Mouse (Mus musculus): ENCODE data around the gene Pex19.

Pex19 gene

DNA sequence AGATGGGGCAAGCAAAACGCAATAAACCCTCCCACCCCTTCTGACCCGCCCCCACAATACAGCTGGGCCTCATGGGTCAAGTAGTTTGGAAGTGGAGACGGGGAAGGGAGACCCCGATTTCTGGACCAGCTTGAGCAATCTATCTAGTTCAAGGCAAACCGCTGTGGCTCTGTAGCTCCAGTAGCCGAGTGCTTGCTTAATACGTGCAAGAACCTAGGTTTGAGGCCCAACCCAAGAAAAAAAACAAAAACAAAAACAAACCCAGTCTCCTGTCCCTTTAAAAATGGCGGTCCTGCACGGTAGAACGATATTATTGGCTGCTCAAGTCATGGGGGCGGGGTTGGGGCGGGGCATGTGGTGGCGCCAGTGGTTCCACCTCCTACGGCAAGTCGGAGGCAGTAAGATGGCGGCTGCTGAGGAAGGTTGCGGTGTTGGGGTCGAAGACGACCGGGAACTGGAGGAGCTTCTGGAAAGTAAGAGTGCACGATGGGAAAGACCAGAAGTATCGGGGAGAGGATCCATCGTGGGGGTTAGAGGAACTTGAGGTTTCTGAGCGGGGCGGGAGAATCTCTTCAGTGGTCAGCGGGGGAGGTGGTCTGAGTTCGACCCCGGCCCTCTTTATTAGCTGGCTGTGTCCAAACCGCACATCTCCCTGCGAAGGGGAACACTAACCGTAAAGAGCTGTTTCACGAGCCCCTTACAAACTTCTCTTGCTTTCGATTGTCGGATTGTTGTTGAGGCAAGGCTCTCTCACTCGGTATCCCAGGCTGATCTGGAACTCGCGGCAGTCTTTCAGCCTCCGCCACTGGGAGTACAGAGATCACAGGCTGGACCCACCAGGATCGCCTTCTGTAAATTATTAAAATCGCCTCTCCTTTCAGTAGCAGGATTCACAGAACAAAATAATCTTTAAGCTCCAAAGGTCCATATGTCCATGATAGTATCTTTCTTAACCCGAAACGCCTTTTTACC lies at the start of gene Pex19:
TSS of gene Pex19 (plus strand) at position 380 of the 972 bp plus-strand sequence.
- peak; percentile 96 for DNase-seq

DNA sequence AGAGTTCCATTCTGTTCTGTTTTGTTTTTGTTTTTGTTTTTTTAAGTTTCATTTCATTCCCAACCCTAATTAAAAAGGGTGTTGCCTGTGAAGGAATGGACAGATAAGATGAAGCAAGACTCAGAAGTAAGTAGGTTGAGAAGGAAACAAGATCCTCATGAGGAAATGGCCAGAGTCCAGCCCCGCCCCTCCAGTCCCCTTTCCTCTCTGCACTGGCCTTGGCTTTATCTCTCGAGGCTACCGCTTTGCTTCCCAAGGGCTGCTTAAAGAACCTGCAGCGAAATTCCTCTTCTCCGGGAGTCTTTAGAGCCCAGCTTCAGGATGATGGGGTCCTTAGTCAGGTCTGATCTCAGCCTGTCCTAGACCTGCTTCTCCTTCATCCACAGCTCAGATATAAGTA lies 48.6 kb upstream of the Pex19 start:
- DNase-seq: no peak

DNA sequence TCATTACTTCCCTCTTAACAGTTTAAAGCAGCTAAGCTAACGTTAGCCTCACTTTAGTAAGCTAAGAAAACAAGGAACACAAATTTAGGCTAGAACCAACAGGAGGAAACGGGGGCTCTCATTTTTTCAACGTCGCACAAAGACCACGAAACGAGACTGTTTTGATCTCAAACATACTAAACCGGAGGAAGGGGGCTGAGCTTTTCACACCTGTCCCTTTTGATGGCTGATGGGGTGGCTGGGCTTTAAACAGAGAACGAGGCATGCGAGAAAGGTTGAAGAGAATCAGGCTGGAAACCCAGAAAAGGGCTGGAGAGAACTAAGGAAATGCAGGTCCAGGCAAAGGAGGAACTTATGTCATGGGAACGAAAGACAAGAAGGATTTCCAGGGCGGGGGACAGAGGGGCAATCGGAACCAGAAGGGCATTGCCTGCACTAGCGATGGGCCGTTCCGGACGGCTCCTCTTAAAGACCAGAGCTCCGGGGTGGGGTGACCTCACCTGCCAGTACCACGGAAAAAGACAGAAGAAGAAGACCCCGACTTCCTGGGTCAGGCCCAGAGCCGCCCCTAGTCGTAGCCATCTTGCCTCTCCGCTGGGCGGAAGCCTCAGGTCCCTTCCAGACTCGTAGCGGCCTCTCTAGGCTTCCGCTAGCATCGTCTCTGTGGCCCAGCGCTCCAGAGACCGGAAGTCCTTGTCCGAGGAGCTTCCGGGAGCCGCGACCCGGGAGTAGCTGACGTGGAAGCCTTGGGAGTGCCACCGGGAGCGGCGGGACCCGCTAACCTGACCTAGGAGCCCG lies 44.3 kb upstream of the Pex19 start, which contains the start of the genes Copa and Ncstn:
TSS of gene Copa (plus strand) at position 429 of the 798 bp plus-strand sequence.
TSS of gene Ncstn (minus strand) at position 695 of the 798 bp plus-strand sequence.
- peak; percentile 97 for DNase-seq

DNA sequence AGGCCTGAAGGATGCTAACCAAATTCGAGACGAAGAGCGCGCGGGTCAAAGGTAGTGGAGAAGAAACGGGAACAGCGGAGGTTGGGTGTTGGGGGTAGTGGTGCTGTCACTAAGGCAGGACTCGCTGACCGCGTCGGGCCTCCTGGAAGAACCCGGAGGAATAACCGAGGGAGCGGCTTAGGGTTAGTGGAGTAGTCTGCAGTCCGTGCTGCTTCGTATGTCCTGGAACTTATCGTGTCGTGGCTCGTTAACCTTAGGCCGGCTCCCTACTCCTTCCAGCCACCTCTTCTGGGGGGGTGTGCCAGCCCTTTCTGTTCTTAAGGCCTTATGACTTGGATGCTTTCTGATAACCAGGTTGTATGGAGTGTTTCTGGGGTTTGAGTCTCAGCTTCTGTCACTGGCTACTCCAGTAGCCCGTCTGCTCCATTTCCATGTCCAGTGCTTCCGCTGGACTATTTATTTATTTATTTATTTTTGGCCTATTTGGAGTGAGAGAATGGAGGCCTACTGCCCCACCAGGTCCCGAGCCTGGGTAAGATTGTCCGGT lies 43.6 kb upstream of the Pex19 start:
- DNase-seq: no peak

DNA sequence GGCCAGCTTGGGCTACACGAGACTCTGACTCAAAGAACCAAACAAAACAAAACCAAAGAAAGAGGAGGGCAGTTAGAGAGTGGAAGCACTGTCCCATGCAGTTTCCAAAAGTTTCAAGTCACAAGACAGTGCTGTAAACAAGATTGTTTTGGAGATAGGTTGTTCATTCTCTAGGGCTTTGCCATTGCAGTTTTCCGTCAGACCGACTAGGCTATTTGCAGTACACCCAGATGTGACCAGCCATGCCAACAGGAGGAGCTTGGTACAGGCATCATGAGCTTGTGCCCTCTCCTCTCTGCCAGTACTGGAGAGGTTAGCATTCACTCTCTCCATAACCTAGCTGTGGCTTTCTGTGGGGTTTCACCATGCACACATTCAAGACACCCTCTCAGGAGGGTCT lies 33.0 kb upstream of the Pex19 start:
- DNase-seq: no peak

DNA sequence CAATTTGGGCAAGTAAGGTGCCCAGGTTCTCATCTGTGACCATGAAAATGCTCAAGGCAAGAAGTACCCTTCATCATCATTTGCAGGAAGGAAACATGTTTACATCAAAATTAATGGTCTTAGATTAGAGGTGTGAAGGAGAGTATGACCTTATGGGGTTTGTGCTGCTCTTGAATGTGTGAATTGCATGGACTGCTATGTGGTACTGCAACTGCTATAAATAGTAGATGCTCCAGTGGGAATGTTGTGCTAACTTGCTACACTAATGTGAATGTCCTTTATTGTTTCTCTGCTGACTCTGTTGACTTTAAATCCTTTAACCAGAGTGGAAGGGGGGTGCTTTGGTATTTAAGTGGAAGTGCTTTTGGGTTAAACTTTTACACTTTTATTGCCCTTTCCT lies 32.3 kb upstream of the Pex19 start:
- no peak for DNase-seq

DNA sequence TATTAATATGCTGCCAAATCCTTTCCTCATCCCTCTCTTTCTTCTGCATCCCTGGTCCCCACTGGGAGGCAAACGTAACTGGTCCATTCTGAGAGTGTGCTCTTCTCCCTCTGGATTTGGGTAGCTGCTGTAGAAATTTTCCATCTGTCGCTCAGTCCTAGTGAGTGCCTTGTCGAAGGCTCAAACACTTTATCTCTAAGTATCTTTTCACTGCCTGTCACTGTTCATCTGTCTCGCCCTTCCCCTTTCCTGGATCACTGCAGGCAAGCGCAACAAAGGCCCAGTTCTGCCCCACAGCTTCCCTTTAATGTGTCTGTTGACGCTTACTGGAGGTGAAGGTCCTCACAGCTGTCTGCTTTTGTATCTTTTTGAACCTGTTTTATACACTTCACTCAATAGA lies 31.4 kb upstream of the Pex19 start:
- DNase-seq: no peak

DNA sequence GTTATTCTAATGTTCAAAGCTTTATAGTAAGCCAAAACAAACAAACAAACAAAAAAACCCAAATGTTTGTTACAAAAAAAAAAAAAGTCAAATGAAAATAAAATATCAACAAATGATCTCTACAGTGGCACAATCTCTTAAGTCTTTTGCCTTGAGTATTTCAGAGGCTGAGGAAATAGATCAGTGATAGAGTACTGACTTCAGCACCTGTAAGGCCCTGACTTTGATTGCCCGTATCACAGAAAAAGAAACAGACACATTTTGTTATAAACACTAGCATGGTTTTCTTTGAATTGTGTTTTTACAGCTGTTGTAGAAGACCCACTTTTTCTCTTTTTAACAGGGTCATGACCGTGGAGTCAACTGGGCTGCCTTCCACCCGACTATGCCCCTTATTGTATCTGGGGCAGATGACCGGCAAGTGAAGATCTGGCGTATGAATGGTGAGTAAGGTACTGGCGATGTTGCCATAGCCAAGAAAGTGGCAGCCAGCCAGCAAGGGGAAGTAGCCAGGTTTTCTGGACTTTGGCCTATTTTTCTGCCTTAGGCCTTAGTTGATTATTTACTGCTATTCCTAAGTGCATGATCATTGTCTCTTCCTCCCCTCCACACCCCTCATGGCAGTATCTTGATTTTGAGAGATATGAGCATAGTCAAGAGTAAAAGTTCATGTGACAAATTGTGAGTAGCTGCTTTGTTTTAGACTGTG lies 27.1 kb upstream of the Pex19 start:
- DNase-seq: no peak

DNA sequence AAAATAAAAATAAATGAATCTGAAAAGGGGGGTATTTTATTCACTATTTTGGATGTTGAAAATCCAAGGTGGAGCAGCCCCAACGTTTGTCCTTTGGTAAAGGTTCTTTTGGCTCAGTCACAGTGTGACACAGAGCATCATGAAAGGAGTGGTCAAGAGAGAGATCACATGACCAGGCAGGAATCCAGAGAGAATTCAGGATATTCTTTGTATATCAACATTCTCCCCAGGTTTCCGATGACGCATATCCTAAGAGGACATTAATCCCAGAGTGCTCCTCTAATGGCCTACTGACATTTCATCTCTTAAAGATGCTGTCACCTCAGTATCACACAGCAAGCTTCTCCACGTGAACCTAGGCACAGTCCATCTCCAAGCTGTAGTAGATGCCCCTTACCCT lies 22.9 kb upstream of the Pex19 start:
- no peak for DNase-seq

DNA sequence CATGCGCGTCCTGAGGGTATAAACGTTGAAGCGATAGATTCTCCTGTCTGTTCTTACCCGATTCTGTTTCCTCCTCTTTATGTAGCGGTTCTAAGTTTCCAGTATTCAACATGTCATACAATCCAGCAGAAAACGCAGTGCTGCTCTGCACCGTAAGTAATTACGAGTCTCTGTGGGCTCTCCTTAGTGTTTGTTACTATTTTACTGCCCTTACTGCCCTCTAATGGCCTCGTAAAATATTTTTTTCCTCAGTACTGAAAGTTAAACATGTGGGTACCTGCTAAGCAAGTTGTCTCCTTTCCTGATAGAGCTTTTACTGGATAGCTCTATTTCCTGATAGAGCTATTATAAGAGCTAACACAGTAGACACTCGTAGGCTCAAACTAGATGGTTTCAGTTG lies 21.5 kb upstream of the Pex19 start:
- DNase-seq: peak; percentile 7

DNA sequence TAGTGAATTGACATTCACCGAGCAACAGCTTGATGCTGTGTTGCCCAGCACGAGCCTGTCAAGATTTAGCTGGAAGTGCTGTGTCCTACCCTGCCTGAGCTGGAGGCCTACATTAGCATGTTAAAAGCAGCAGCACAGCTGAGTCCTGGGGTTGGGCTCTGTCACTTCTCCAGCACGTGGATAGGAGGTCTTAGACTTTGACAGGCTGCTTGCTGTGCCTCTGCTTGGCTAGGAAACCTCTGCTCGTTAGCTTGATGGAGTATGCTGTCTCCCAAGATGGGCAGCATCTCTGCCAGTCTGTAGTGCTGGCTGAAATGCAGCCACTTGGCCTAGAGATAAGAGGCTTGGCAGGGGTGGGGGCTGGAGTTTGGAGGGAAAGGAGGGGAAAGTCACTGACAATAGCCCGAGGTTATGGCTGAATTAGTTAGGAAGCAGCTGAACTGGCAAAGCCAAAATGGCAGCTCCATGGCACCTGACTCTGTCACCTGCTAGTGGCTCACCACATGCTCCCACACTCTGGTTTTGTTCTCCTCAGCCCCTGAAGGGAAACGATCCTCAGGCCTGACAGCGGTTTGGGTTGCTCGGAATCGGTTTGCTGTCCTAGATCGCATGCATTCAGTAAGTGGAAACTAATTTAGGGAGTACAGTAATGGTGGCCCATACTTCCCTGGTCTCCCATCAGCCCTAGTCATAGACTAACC lies 18.6 kb upstream of the Pex19 start:
- no peak for DNase-seq

DNA sequence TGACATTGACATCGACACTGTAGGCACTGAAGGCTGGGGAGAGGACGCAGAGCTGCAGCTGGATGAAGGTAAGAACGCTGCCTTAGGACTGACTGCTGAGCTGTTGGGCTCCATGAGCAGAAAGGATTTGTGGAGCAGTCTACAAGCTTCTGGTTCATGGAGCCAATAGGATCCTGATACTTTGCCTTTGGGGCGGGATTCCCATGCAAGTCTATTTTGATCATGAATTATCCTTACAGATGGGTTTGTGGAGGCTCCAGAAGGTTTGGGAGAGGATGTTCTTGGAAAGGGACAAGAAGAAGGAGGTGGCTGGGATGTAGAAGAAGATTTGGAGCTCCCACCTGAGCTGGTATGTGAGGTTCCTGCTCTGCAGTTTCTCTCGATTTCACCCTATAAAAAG lies 9.6 kb upstream of the Pex19 start:
- DNase-seq: no peak

DNA sequence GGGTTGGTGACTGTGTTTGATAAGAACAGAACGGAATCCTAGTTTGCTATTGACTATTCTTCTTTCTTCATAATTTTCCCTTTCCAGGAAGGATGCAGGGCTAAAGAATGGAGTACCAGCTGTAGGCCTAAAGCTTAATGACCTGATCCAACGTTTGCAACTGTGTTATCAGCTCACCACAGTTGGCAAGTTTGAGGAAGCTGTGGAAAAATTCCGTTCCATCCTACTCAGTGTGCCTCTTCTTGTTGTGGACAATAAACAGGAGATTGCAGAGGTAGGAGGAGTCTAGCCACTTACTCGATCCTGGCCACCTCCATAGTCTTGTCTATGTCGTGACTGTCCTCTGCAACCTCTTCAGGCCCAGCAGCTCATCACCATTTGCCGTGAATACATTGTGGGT lies 7.5 kb upstream of the Pex19 start:
- DNase-seq: no peak

DNA sequence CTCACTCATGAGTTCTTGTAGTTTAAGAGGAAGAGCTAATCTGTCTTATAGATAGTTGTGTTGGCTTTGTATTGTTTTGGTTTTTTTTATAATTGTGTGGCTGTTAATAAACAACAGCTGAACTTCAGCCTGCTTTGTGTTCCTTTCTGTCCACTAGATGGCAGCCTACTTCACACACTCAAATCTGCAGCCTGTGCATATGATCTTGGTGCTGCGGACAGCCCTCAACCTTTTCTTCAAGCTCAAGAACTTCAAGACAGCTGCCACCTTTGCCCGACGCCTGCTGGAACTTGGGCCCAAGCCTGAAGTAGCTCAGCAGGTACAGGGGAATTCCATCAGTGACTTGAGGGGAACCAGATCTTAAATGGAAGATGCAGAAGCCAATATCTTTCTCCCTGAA lies 6.8 kb upstream of the Pex19 start:
- DNase-seq: peak; percentile 78

DNA sequence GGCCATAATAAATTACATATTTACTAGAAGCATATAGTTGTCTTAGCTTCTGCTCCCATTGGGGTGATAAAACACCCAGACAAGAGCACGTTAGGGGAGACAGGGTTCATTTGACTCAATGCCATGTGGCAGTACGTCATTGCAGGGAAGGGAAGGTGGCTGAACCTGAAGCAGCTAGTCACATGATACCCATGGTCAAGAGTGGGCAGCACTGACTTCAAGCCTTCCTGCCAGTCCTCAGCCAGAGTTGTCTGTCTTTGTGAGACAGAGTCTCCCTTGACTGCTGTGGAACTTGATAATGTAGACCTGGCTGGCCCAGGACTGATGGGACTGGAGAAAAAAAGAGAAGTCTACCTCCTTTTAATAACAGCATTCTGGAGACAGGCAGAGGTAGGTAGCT lies 3.9 kb upstream of the Pex19 start:
- no peak for DNase-seq

DNA sequence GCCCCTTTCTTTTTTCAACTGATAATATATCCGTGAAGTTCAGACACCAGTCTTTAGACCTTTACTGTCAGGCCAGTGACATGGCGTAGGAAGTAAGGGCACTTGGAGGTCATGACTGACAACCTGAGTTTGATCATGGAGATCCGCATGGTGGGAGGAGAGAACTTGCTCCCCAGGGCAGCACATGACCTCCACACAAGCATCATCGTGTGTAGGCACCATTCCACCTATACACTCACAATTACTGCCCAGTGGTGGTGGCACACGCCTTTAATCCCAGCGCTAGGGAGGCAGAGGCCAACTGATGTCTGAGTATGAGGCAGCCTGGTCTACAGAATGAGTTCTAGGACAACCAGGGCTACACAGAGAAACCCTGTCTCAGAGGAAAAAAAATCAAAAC lies 2.0 kb upstream of the Pex19 start:
- no peak for DNase-seq

DNA sequence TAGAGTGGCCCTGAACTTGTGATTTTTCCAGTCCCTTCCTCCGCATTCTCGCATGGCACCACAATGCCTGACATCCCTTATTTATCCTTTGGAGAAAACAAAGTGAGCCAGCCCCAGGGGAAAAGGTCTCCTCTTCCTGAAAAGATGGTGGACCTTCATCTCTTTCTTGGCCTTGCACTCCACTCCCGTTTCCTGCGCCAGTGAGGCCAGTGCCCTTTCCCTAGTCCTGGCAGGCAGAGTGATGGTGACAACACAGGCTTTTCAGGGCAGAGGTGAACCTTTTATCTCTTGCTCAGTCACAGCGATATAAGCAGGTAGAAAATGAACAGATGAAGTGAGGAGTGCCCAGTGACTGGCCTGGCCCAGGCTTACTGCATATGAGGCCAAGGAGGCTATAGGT lies 932 bp downstream of the Pex19 start:
- DNase-seq: no peak

DNA sequence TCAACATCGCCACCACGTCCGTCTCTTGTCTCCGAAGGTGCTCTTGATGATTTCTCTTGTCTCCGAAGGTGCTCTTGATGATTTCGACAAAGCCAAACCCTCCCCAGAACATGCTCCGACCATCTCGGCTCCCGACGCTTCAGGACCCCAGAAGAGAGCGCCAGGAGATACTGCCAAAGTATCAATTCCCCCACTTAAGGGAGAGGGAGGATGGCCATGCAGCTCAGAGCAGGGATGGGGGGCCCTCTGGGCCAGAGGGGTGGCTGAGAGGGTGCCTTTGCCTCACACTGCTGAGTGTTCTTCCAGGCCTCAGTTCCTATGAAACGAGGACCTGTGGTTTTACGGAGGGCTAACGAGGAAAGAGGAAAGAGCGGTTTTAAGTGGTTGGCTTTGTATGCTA lies 2.0 kb downstream of the Pex19 start:
- DNase-seq: no peak

DNA sequence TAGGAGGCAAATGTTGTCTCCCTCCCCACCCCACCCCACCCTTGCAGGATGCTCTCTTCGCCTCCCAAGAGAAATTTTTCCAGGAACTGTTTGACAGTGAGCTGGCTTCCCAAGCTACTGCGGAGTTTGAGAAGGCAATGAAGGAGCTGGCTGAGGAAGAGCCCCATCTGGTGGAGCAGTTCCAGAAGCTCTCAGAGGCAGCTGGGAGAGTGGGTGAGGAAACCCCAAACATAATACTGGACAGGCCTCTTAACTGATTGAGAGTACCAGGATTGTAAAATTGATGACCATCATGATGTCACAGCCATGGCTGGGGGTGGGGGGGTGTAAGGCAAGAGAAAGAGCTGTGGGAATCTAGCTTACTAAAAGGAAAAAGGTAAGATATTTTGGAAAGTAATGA lies 2.6 kb downstream of the Pex19 start:
- DNase-seq: no peak

DNA sequence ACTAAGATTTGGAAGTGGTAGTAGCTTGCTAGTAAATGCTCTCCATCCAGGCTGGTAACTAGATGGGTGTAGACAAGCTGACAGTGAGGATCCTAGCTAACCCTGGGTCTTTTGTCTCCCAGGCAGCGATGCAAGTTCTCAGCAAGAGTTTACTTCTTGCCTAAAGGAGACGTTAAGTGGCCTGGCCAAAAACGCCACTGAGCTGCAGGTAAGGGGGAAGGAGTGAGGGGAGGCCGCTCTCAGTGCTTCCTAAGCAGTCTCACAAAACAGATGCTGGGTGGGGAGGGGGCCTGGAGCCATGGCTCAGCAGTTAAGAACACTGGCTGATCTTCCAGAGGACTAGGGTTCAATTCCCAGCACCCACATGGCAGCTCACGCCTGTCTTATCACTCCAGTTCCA lies 3.2 kb downstream of the Pex19 start:
- no peak for DNase-seq

DNA sequence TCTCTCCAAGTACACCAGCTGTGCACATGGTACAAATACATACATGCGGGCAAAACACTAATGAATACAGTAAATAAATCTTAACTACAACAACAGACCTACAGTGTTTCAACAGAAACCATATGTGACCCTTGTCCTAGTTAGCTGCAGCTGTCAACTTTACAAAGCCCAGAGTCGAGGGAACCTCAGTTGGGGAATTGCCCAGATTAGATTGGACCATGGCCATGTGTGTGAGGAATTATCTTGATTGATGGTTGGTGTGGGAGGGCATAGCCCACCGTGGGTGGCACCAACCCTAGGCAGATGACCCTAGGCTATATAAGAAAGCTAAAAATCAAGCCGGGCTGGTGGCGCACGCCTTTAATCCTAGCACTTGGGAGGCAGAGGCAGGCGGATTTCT lies 5.8 kb downstream of the Pex19 start:
- DNase-seq: no peak

DNA sequence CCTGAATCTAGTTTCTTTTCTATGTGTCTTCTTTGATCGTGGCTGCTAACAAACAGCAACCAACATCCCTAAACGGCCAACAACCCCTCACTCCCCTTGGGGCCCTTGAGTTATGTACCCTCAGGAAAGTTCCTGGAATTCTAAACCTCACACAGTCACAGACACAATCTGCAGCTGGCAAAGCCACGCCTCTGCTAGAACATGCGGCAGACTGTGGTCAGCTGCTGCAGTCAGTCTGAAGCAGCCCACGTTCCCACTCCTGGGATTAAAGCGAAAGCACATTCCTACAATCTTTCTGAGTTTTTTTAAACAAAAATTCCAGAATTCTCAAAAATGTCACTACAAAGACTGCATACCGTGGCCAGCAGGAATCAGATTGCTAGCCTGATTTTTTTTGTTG lies 7.0 kb downstream of the Pex19 start:
- DNase-seq: no peak

All from embryo, embryonic 11 days (tissue).